Mouse (Mus musculus) kidney, postnatal 36 days (tissue): ENCODE data around the gene Tmx2.
"Not testable (repeated sequence)": the region's sequence is repeated elsewhere in the genome, so short reads cannot be mapped to it uniquely, and the experiment has no call there.

Experiments used
- DNase-seq, 2 experiments: peaks; one replicate each; pipeline ENCODE4 v3.0.0; 2021 to 2022; ENCODE audit warnings: mixed read lengths in 2 of 2

Gene Tmx2

GRCm38 (mm10) chr2:84679016-84679415, at the start of gene Tmx2:
TSS of gene Tmx2 (minus strand) at chr2:84679140.
- no peak for DNase-seq

- not testable (repeated sequence) for DNase-seq
Measured at GRCm38 (mm10) chr2:84728191-84728590, 49.3 kb upstream of the Tmx2 start.

GRCm38 (mm10) chr2:84727172-84727858, 48.4 kb upstream of the Tmx2 start, which contains the start of gene Clp1:
TSS of gene Clp1 (minus strand) at chr2:84727350.
- peak; percentile 98 to 99 for DNase-seq

GRCm38 (mm10) chr2:84726716-84727115, 47.8 kb upstream of the Tmx2 start:
- DNase-seq: no peak

GRCm38 (mm10) chr2:84725770-84726169, 46.8 kb upstream of the Tmx2 start:
- no peak for DNase-seq

- no peak for DNase-seq
Measured at GRCm38 (mm10) chr2:84723856-84724255, 44.9 kb upstream of the Tmx2 start.

GRCm38 (mm10) chr2:84721182-84721581, 42.2 kb upstream of the Tmx2 start:
- DNase-seq: no peak

GRCm38 (mm10) chr2:84720718-84721117, 41.8 kb upstream of the Tmx2 start:
- no peak for DNase-seq

- no peak for DNase-seq
Measured at GRCm38 (mm10) chr2:84717357-84717756, 38.4 kb upstream of the Tmx2 start.

- peak in 1 of 2 experiments; percentile 21 for DNase-seq
Measured at GRCm38 (mm10) chr2:84716423-84717355, 37.7 kb upstream of the Tmx2 start.

GRCm38 (mm10) chr2:84715562-84716361, 36.8 kb upstream of the Tmx2 start:
- DNase-seq: peak; percentile 83 to 96

- peak; percentile 99 for DNase-seq
Measured at GRCm38 (mm10) chr2:84714811-84715561, 36.0 kb upstream of the Tmx2 start, which contains the start of gene Zdhhc5. TSS of gene Zdhhc5 (minus strand) at chr2:84715180.

GRCm38 (mm10) chr2:84714422-84714810, 35.5 kb upstream of the Tmx2 start:
- no peak for DNase-seq

- DNase-seq: no peak
Measured at GRCm38 (mm10) chr2:84711898-84712297, 33.0 kb upstream of the Tmx2 start.

GRCm38 (mm10) chr2:84707523-84707922, 28.6 kb upstream of the Tmx2 start:
- DNase-seq: no peak

- DNase-seq: no peak
Measured at GRCm38 (mm10) chr2:84705295-84705694, 26.4 kb upstream of the Tmx2 start.

GRCm38 (mm10) chr2:84704329-84704728, 25.4 kb upstream of the Tmx2 start:
- DNase-seq: no peak

- no peak for DNase-seq
Measured at GRCm38 (mm10) chr2:84703497-84703896, 24.6 kb upstream of the Tmx2 start.

GRCm38 (mm10) chr2:84695007-84695695, 16.2 kb upstream of the Tmx2 start:
- DNase-seq: no peak

GRCm38 (mm10) chr2:84690050-84690449, 11.1 kb upstream of the Tmx2 start:
- DNase-seq: no peak

GRCm38 (mm10) chr2:84688080-84688844, 9.3 kb upstream of the Tmx2 start:
- no peak for DNase-seq
